9 mouse cellular contexts compared by ENCODE assay signal in genomic region chr2:131044354-131044852, GRCm38 (mm10). TPM values are rescaled to one million over a fixed set of nuclear protein-coding genes. Genes with fewer than 3 reads are reported as not detected.
A peak's percentile ranks its signal among the peaks of the same experiment; 100 is the strongest.
DNase-seq lines count a peak whose midpoint lies in the region; ATAC-seq and TF ChIP-seq lines count a peak whose summit lies in the region.
"Had no signal": no experiment of that assay in that cellular context is flagged by ENCODE, and none has a peak within 500 bp of the region (broad histone marks: within the 10 kb centered on the region; RNA-seq: fewer than 3 reads in every experiment).

No protein-coding gene starts in this region.

- WGBS in hindbrain, embryonic 15.5 days: 11% methylated on average over 7 of the region's 7 CpGs
- WGBS in hindbrain, embryonic 13.5 days: 11% methylated on average over 7 of the region's 7 CpGs
- 10% methylated on average over 7 of the region's 7 CpGs for WGBS in midbrain, postnatal 0 days
- WGBS in midbrain, embryonic 16.5 days: 10% methylated on average over 7 of the region's 7 CpGs

- TF ChIP-seq CTCF in midbrain, postnatal 0 days (IDR thresholded peaks at IDR 0.05): peak; percentile 53
- peak; percentile 33; the same call in 1 of the 2 replicates for TF ChIP-seq CTCF in embryonic fibroblast, embryonic 13.5 days (IDR thresholded peaks at IDR 0.05; ENCODE audit: borderline replicate concordance, insufficient read depth, low read length)

- H3K27me3 ChIP-seq in hindbrain, embryonic 15.5 days: 0 out of 2 replicates have a peak, but pooled peaks cover 11% of the 10 kb centered on the region
- peaks cover 40% of the 10 kb centered on the region for H3K27me3 ChIP-seq in hindbrain, embryonic 13.5 days
- no peaks in the 10 kb centered on the region for H3K27me3 ChIP-seq in midbrain, postnatal 0 days (ENCODE audit: insufficient read depth, low read length)
- peaks cover 9% of the 10 kb centered on the region for H3K27me3 ChIP-seq in midbrain, embryonic 16.5 days (ENCODE audit: control insufficient read depth, insufficient read depth, low read depth, low read length)
- H3K27me3 ChIP-seq: Patski had no signal

- no peak overlapping the region for H3K9ac ChIP-seq in hindbrain, embryonic 15.5 days
- no peak overlapping the region for H3K9ac ChIP-seq in hindbrain, embryonic 13.5 days
- H3K9ac ChIP-seq in midbrain, postnatal 0 days (replicated peaks; ENCODE audit: low read length, poor library complexity, severe bottlenecking): no peak overlapping the region
- no peak overlapping the region for H3K9ac ChIP-seq in midbrain, embryonic 16.5 days (ENCODE audit: low read depth, low read length)

- TF ChIP-seq POLR2A in embryonic fibroblast, embryonic 13.5 days (IDR thresholded peaks at IDR 0.05; ENCODE audit: low read depth, low read length): no peak

- H3K4me1 ChIP-seq in hindbrain, embryonic 15.5 days (replicated peaks): peaks cover 19% of the 10 kb centered on the region
- peaks cover 22% of the 10 kb centered on the region for H3K4me1 ChIP-seq in hindbrain, embryonic 13.5 days (replicated peaks)
- peaks cover 2% of the 10 kb centered on the region; the same call in 1 of the 2 replicates for H3K4me1 ChIP-seq in midbrain, postnatal 0 days (ENCODE audit: insufficient read depth, low read length)
- H3K4me1 ChIP-seq in midbrain, embryonic 16.5 days (ENCODE audit: control insufficient read depth, insufficient read depth, low read length): peaks cover 10% of the 10 kb centered on the region
- peaks cover 3% of the 10 kb centered on the region; the same call in 1 of the 2 replicates for H3K4me1 ChIP-seq in embryonic fibroblast, embryonic 13.5 days (ENCODE audit: control insufficient read depth, insufficient read depth, low read length)

- no peaks in the 10 kb centered on the region for H3K9me3 ChIP-seq in hindbrain, embryonic 15.5 days
- no peaks in the 10 kb centered on the region for H3K9me3 ChIP-seq in hindbrain, embryonic 13.5 days
- H3K9me3 ChIP-seq in midbrain, postnatal 0 days (ENCODE audit: low read length): no peaks in the 10 kb centered on the region
- H3K9me3 ChIP-seq in midbrain, embryonic 16.5 days (replicated peaks; ENCODE audit: control insufficient read depth, low read length, poor library complexity, severe bottlenecking): no peaks in the 10 kb centered on the region

- DNase-seq in midbrain, postnatal 0 days (ENCODE audit: low spot score): no peak
- no peak for DNase-seq in frontal cortex, postnatal 10 days (ENCODE audit: low spot score in 2 of 2)
- no peak for DNase-seq in retina, embryonic 14.5 days (ENCODE audit: low spot score)
- DNase-seq: right cerebral cortex, postnatal 25 days had no signal

- H3K4me2 ChIP-seq in hindbrain, embryonic 15.5 days: peak overlapping the region; percentile 4; the same call in 1 of the 2 replicates
- H3K4me2 ChIP-seq in hindbrain, embryonic 13.5 days: no peak overlapping the region
- no peak overlapping the region for H3K4me2 ChIP-seq in midbrain, postnatal 0 days (ENCODE audit: low read depth, low read length, poor library complexity, severe bottlenecking)
- H3K4me2 ChIP-seq in midbrain, embryonic 16.5 days (ENCODE audit: low read length): no peak overlapping the region

- ATAC-seq in hindbrain, embryonic 15.5 days (ENCODE audit: low FRiP score, low read depth): no peak
- ATAC-seq in hindbrain, embryonic 13.5 days (ENCODE audit: low FRiP score): no peak
- ATAC-seq in midbrain, postnatal 0 days (ENCODE audit: low FRiP score): no peak
- ATAC-seq in midbrain, embryonic 16.5 days: no peak
- ATAC-seq: Patski had no signal

- H3K27ac ChIP-seq in hindbrain, embryonic 15.5 days (replicated peaks): no peak overlapping the region
- no peak overlapping the region for H3K27ac ChIP-seq in hindbrain, embryonic 13.5 days
- H3K27ac ChIP-seq in midbrain, postnatal 0 days (ENCODE audit: low read depth, low read length): no peak overlapping the region
- no peak overlapping the region for H3K27ac ChIP-seq in midbrain, embryonic 16.5 days (ENCODE audit: low read length)
- H3K27ac ChIP-seq in embryonic fibroblast, embryonic 13.5 days (ENCODE audit: insufficient read depth, low read length): no peak overlapping the region

- no peaks in the 10 kb centered on the region for H3K36me3 ChIP-seq in hindbrain, embryonic 15.5 days
- H3K36me3 ChIP-seq in hindbrain, embryonic 13.5 days: no peaks in the 10 kb centered on the region
- no peaks in the 10 kb centered on the region for H3K36me3 ChIP-seq in midbrain, postnatal 0 days (ENCODE audit: insufficient read depth, low read length)
- no peaks in the 10 kb centered on the region for H3K36me3 ChIP-seq in midbrain, embryonic 16.5 days (ENCODE audit: control insufficient read depth, insufficient read depth, low read length)

- no peak overlapping the region for H3K4me3 ChIP-seq in hindbrain, embryonic 15.5 days
- H3K4me3 ChIP-seq in hindbrain, embryonic 13.5 days: no peak overlapping the region
- no peak overlapping the region for H3K4me3 ChIP-seq in midbrain, postnatal 0 days (ENCODE audit: low read depth, low read length)
- H3K4me3 ChIP-seq in midbrain, embryonic 16.5 days (ENCODE audit: low read depth, low read length): no peak overlapping the region
- no peak overlapping the region for H3K4me3 ChIP-seq in embryonic fibroblast, embryonic 13.5 days (ENCODE audit: insufficient read depth, low read length)

RNA-seq across cellular contexts. Expression of gene Gfra4, which starts 1.5 kb away (rescaled TPM):
- 45.0 and 52.9 TPM in 2 replicates for polyA plus RNA-seq in hindbrain, embryonic 15.5 days (2015; fragmentation: Nextera tagmentation; extraction: Ambion mirVana)
- 26.7 and 28.7 TPM in 2 replicates for polyA plus RNA-seq in hindbrain, embryonic 13.5 days (2015; fragmentation: Nextera tagmentation; extraction: Ambion mirVana)
- total RNA-seq in midbrain, postnatal 0 days (2014; rRNA removed): 56.3 and 68.6 TPM in 2 replicates
- polyA plus RNA-seq in midbrain, postnatal 0 days (2015; fragmentation: Nextera tagmentation; extraction: Ambion mirVana): 57.9 and 62.2 TPM in 2 replicates
- polyA plus RNA-seq in midbrain, embryonic 16.5 days (2015; fragmentation: Nextera tagmentation; extraction: Ambion mirVana): 45.9 and 49.8 TPM in 2 replicates
- polyA plus RNA-seq in embryonic fibroblast, embryonic 13.5 days (2011; ENCODE audit: insufficient read length, low read depth, missing spikeins): 3.8 and 9.4 TPM in 2 replicates

RNA-seq across cellular contexts. Expression of gene Adam33, which starts 19.2 kb away (rescaled TPM):
- polyA plus RNA-seq in hindbrain, embryonic 15.5 days (2015; fragmentation: Nextera tagmentation; extraction: Ambion mirVana): 1.0 and 2.3 TPM in 2 replicates
- 0.70 and 0.91 TPM in 2 replicates for polyA plus RNA-seq in hindbrain, embryonic 13.5 days (2015; fragmentation: Nextera tagmentation; extraction: Ambion mirVana)
- 0.57 and 1.4 TPM in 2 replicates for total RNA-seq in midbrain, postnatal 0 days (2014; rRNA removed)
- 2.1 TPM in 2 replicates for polyA plus RNA-seq in midbrain, postnatal 0 days (2015; fragmentation: Nextera tagmentation; extraction: Ambion mirVana)
- polyA plus RNA-seq in midbrain, embryonic 16.5 days (2015; fragmentation: Nextera tagmentation; extraction: Ambion mirVana): 1.2 and 1.5 TPM in 2 replicates
- polyA plus RNA-seq in embryonic fibroblast, embryonic 13.5 days (2011; ENCODE audit: insufficient read length, low read depth, missing spikeins): 15.6 and 23.3 TPM in 2 replicates

RNA-seq across cellular contexts. Expression of gene Siglec1, which starts 42.2 kb away (rescaled TPM):
- 0.22 and 0.63 TPM in 2 replicates for polyA plus RNA-seq in hindbrain, embryonic 15.5 days (2015; fragmentation: Nextera tagmentation; extraction: Ambion mirVana)
- polyA plus RNA-seq in hindbrain, embryonic 13.5 days (2015; fragmentation: Nextera tagmentation; extraction: Ambion mirVana): 0.18 and 0.23 TPM in 2 replicates
- total RNA-seq in midbrain, postnatal 0 days (2014; rRNA removed): 1.4 and 1.9 TPM in 2 replicates
- polyA plus RNA-seq in midbrain, postnatal 0 days (2015; fragmentation: Nextera tagmentation; extraction: Ambion mirVana): 0.22 and 0.27 TPM in 2 replicates
- 0.15 and 0.18 TPM in 2 replicates for polyA plus RNA-seq in midbrain, embryonic 16.5 days (2015; fragmentation: Nextera tagmentation; extraction: Ambion mirVana)
- polyA plus RNA-seq in embryonic fibroblast, embryonic 13.5 days (2011; ENCODE audit: insufficient read length, low read depth, missing spikeins): 0.12 and 0.70 TPM in 2 replicates
